Mouse (Mus musculus): Measurements from ENCODE around the gene Rnf220. TPM values are rescaled to one million over a fixed set of nuclear protein-coding genes. Genes with fewer than 3 reads are reported as not detected.

The Rnf220 gene
- polyA plus RNA-seq, 1 experiment = 95.4 TPM

- H3K36me3 ChIP-seq (ENCODE audit: control insufficient read depth, insufficient read depth, low read length) = no peaks in the 10 kb centered on the region
- WGBS = 82% methylated on average over 16 of the region's 16 CpGs
- H3K27me3 ChIP-seq (ENCODE audit: control insufficient read depth, insufficient read depth, low read length) = no peaks in the 10 kb centered on the region
- H3K4me3 ChIP-seq (ENCODE audit: extremely low read depth, insufficient read depth, insufficient read length) = no peak overlapping the region
- H3K4me1 ChIP-seq (ENCODE audit: control insufficient read depth, insufficient read depth, insufficient read length) = no peaks in the 10 kb centered on the region
- H3K27ac ChIP-seq (ENCODE audit: insufficient read depth, low read length) = no peak overlapping the region
- TF ChIP-seq CTCF (IDR thresholded peaks at IDR 0.05; ENCODE audit: extremely low read depth, insufficient read depth, insufficient read length, insufficient replicate concordance) = no peak
- no peak for TF ChIP-seq POLR2A (IDR thresholded peaks at IDR 0.05; ENCODE audit: low read depth, low read length)
- no peak for DNase-seq (ENCODE audit: low read depth in 1 of 2, low spot score in 2 of 2)
Observed at GRCm38 (mm10) chr4:117360713-117361557, 135.9 kb downstream of the Rnf220 start.

GRCm38 (mm10) chr4:117359803-117360382 lies 137.0 kb downstream of the Rnf220 start:
- TF ChIP-seq CTCF (IDR thresholded peaks at IDR 0.05; ENCODE audit: extremely low read depth, insufficient read depth, insufficient read length, insufficient replicate concordance) (no peak), POLR2A (IDR thresholded peaks at IDR 0.05; ENCODE audit: low read depth, low read length) (no peak)
- Histone ChIP-seq H3K27me3 (ENCODE audit: control insufficient read depth, insufficient read depth, low read length) (no peaks in the 10 kb centered on the region), H3K36me3 (ENCODE audit: control insufficient read depth, insufficient read depth, low read length) (no peaks in the 10 kb centered on the region), H3K4me3 (ENCODE audit: extremely low read depth, insufficient read depth, insufficient read length) (no peak overlapping the region), H3K4me1 (ENCODE audit: control insufficient read depth, insufficient read depth, insufficient read length) (no peaks in the 10 kb centered on the region), H3K27ac (ENCODE audit: insufficient read depth, low read length) (no peak overlapping the region)
- WGBS = 62% methylated on average over 17 of the region's 17 CpGs
- DNase-seq (ENCODE audit: low read depth in 1 of 2, low spot score in 2 of 2) = no peak

- Histone ChIP-seq H3K27me3 (ENCODE audit: control insufficient read depth, insufficient read depth, low read length) (no peaks in the 10 kb centered on the region), H3K4me1 (ENCODE audit: control insufficient read depth, insufficient read depth, insufficient read length) (no peaks in the 10 kb centered on the region), H3K4me3 (ENCODE audit: extremely low read depth, insufficient read depth, insufficient read length) (no peak overlapping the region), H3K36me3 (ENCODE audit: control insufficient read depth, insufficient read depth, low read length) (no peaks in the 10 kb centered on the region), H3K27ac (ENCODE audit: insufficient read depth, low read length) (no peak overlapping the region)
- WGBS = 82% methylated on average over 7 of the region's 7 CpGs
- TF ChIP-seq CTCF (IDR thresholded peaks at IDR 0.05; ENCODE audit: extremely low read depth, insufficient read depth, insufficient read length, insufficient replicate concordance) = no peak
- TF ChIP-seq POLR2A (IDR thresholded peaks at IDR 0.05; ENCODE audit: low read depth, low read length) = no peak
- no peak for DNase-seq (ENCODE audit: low read depth in 1 of 2, low spot score in 2 of 2)
Observed at GRCm38 (mm10) chr4:117357917-117358316, 138.9 kb downstream of the Rnf220 start.

GRCm38 (mm10) chr4:117357104-117357503 lies 139.7 kb downstream of the Rnf220 start:
- no peak for DNase-seq (ENCODE audit: low read depth in 1 of 2, low spot score in 2 of 2)
- no peak for TF ChIP-seq POLR2A (IDR thresholded peaks at IDR 0.05; ENCODE audit: low read depth, low read length)
- no peak for TF ChIP-seq CTCF (IDR thresholded peaks at IDR 0.05; ENCODE audit: extremely low read depth, insufficient read depth, insufficient read length, insufficient replicate concordance)
- no peak overlapping the region for H3K27ac ChIP-seq (ENCODE audit: insufficient read depth, low read length)
- H3K27me3 ChIP-seq (ENCODE audit: control insufficient read depth, insufficient read depth, low read length) = no peaks in the 10 kb centered on the region
- no peaks in the 10 kb centered on the region for H3K4me1 ChIP-seq (ENCODE audit: control insufficient read depth, insufficient read depth, insufficient read length)
- WGBS = 83% methylated on average over 5 of the region's 5 CpGs
- no peaks in the 10 kb centered on the region for H3K36me3 ChIP-seq (ENCODE audit: control insufficient read depth, insufficient read depth, low read length)
- H3K4me3 ChIP-seq (ENCODE audit: extremely low read depth, insufficient read depth, insufficient read length) = no peak overlapping the region

GRCm38 (mm10) chr4:117356223-117356622 lies 140.6 kb downstream of the Rnf220 start:
- DNase-seq (ENCODE audit: low read depth in 1 of 2, low spot score in 2 of 2) = no peak
- no peaks in the 10 kb centered on the region for H3K27me3 ChIP-seq (ENCODE audit: control insufficient read depth, insufficient read depth, low read length)
- H3K27ac ChIP-seq (ENCODE audit: insufficient read depth, low read length) = no peak overlapping the region
- no peaks in the 10 kb centered on the region for H3K4me1 ChIP-seq (ENCODE audit: control insufficient read depth, insufficient read depth, insufficient read length)
- H3K4me3 ChIP-seq (ENCODE audit: extremely low read depth, insufficient read depth, insufficient read length) = no peak overlapping the region
- H3K36me3 ChIP-seq (ENCODE audit: control insufficient read depth, insufficient read depth, low read length) = no peaks in the 10 kb centered on the region
- no peak for TF ChIP-seq CTCF (IDR thresholded peaks at IDR 0.05; ENCODE audit: extremely low read depth, insufficient read depth, insufficient read length, insufficient replicate concordance)
- no peak for TF ChIP-seq POLR2A (IDR thresholded peaks at IDR 0.05; ENCODE audit: low read depth, low read length)
- WGBS = 22% methylated on average over 2 of the region's 2 CpGs

GRCm38 (mm10) chr4:117354651-117355050 lies 142.2 kb downstream of the Rnf220 start:
- H3K27ac ChIP-seq (ENCODE audit: insufficient read depth, low read length) = no peak overlapping the region
- 79% methylated on average over 6 of the region's 6 CpGs for WGBS
- TF ChIP-seq CTCF (IDR thresholded peaks at IDR 0.05; ENCODE audit: extremely low read depth, insufficient read depth, insufficient read length, insufficient replicate concordance) (no peak), POLR2A (IDR thresholded peaks at IDR 0.05; ENCODE audit: low read depth, low read length) (no peak)
- DNase-seq (ENCODE audit: low read depth in 1 of 2, low spot score in 2 of 2) = no peak
- no peaks in the 10 kb centered on the region for H3K4me1 ChIP-seq (ENCODE audit: control insufficient read depth, insufficient read depth, insufficient read length)
- no peaks in the 10 kb centered on the region for H3K27me3 ChIP-seq (ENCODE audit: control insufficient read depth, insufficient read depth, low read length)
- H3K36me3 ChIP-seq (ENCODE audit: control insufficient read depth, insufficient read depth, low read length) = no peaks in the 10 kb centered on the region
- no peak overlapping the region for H3K4me3 ChIP-seq (ENCODE audit: extremely low read depth, insufficient read depth, insufficient read length)

- no peaks in the 10 kb centered on the region for H3K27me3 ChIP-seq (ENCODE audit: control insufficient read depth, insufficient read depth, low read length)
- no peak overlapping the region for H3K4me3 ChIP-seq (ENCODE audit: extremely low read depth, insufficient read depth, insufficient read length)
- H3K36me3 ChIP-seq (ENCODE audit: control insufficient read depth, insufficient read depth, low read length) = no peaks in the 10 kb centered on the region
- no peaks in the 10 kb centered on the region for H3K4me1 ChIP-seq (ENCODE audit: control insufficient read depth, insufficient read depth, insufficient read length)
- TF ChIP-seq POLR2A (IDR thresholded peaks at IDR 0.05; ENCODE audit: low read depth, low read length) (no peak), CTCF (IDR thresholded peaks at IDR 0.05; ENCODE audit: extremely low read depth, insufficient read depth, insufficient read length, insufficient replicate concordance) (no peak)
- DNase-seq (ENCODE audit: low read depth in 1 of 2, low spot score in 2 of 2) = no peak
- 92% methylated on average over 9 of the region's 9 CpGs for WGBS
- H3K27ac ChIP-seq (ENCODE audit: insufficient read depth, low read length) = no peak overlapping the region
Observed at GRCm38 (mm10) chr4:117352957-117353356, 143.9 kb downstream of the Rnf220 start.
